Mouse (Mus musculus): ENCODE measurements around the gene Hpn. TPM values are rescaled to one million over a fixed set of nuclear protein-coding genes. Genes with fewer than 3 reads are reported as not detected.

The Hpn gene
- polyA plus RNA-seq, 1 experiment from 2014 or later = 0.50 TPM

GRCm38 (mm10) chr7:31151301-31152241, 36.5 kb upstream of the Hpn start:
- H3K27ac ChIP-seq (replicated peaks) = peak overlapping the region; percentile 99
- ATAC-seq (ENCODE audit: low FRiP score) = peak; percentile 58
- no peaks in the 10 kb centered on the region for H3K9me3 ChIP-seq (replicated peaks)
- peak overlapping the region; percentile 83 for H3K4me2 ChIP-seq
- peaks cover 42% of the 10 kb centered on the region for H3K4me1 ChIP-seq
- H3K4me3 ChIP-seq (replicated peaks) = peak overlapping the region; percentile 76
- no peaks in the 10 kb centered on the region for H3K27me3 ChIP-seq (replicated peaks)
- H3K9ac ChIP-seq (replicated peaks) = peak overlapping the region; percentile 99
- 13% methylated on average over 23 of the region's 23 CpGs for WGBS
- no peaks in the 10 kb centered on the region for H3K36me3 ChIP-seq

GRCm38 (mm10) chr7:31150566-31151300, 35.6 kb upstream of the Hpn start:
- WGBS = under 1% methylated on average over 63 of the region's 63 CpGs
- peak; percentile 87 for ATAC-seq (ENCODE audit: low FRiP score)

GRCm38 (mm10) chr7:31149751-31150565, 34.9 kb upstream of the Hpn start:
- no peaks in the 10 kb centered on the region for H3K9me3 ChIP-seq (replicated peaks)
- peak overlapping the region; percentile 83 for H3K4me2 ChIP-seq
- H3K36me3 ChIP-seq = no peaks in the 10 kb centered on the region
- peak overlapping the region; percentile 76 for H3K4me3 ChIP-seq (replicated peaks)
- H3K27me3 ChIP-seq (replicated peaks) = no peaks in the 10 kb centered on the region
- under 1% methylated on average over 20 of the region's 20 CpGs for WGBS
- peak overlapping the region; percentile 99 for H3K9ac ChIP-seq (replicated peaks)
- H3K27ac ChIP-seq (replicated peaks) = peak overlapping the region; percentile 99
- peak; percentile 11; the same call in 1 of the 2 replicates for ATAC-seq (ENCODE audit: low FRiP score)
- peaks cover 54% of the 10 kb centered on the region for H3K4me1 ChIP-seq

More at GRCm38 (mm10) chr7:31150566-31151300, 35.6 kb upstream of the Hpn start:
- peak overlapping the region; percentile 83 for H3K4me2 ChIP-seq
- H3K36me3 ChIP-seq = no peaks in the 10 kb centered on the region
- H3K27me3 ChIP-seq (replicated peaks) = no peaks in the 10 kb centered on the region
- H3K9me3 ChIP-seq (replicated peaks) = no peaks in the 10 kb centered on the region
- H3K9ac ChIP-seq (replicated peaks) = peak overlapping the region; percentile 99
- H3K4me3 ChIP-seq (replicated peaks) = peak overlapping the region; percentile 76
- peak overlapping the region; percentile 99 for H3K27ac ChIP-seq (replicated peaks)
- peaks cover 49% of the 10 kb centered on the region for H3K4me1 ChIP-seq

GRCm38 (mm10) chr7:31149271-31149670, 34.2 kb upstream of the Hpn start:
- no peaks in the 10 kb centered on the region for H3K27me3 ChIP-seq (replicated peaks)
- peak overlapping the region; percentile 83 for H3K4me2 ChIP-seq
- peak; percentile 0; the same call in 1 of the 2 replicates for ATAC-seq (ENCODE audit: low FRiP score)
- peaks cover 54% of the 10 kb centered on the region for H3K4me1 ChIP-seq
- peak overlapping the region; percentile 99 for H3K9ac ChIP-seq (replicated peaks)
- 26% methylated on average over 9 of the region's 9 CpGs for WGBS
- no peaks in the 10 kb centered on the region for H3K36me3 ChIP-seq
- H3K27ac ChIP-seq (replicated peaks) = peak overlapping the region; percentile 99
- H3K9me3 ChIP-seq (replicated peaks) = no peaks in the 10 kb centered on the region
- peak overlapping the region; percentile 76 for H3K4me3 ChIP-seq (replicated peaks)

- H3K27ac ChIP-seq (replicated peaks) = peak overlapping the region; percentile 99
Measured at GRCm38 (mm10) chr7:31148756-31149155, 33.7 kb upstream of the Hpn start.

GRCm38 (mm10) chr7:31148086-31148485, 33.0 kb upstream of the Hpn start:
- WGBS = 63% methylated on average over 3 of the region's 3 CpGs
- H3K4me3 ChIP-seq (replicated peaks) = peak overlapping the region; percentile 76
- peaks cover 54% of the 10 kb centered on the region for H3K4me1 ChIP-seq
- H3K27me3 ChIP-seq (replicated peaks) = no peaks in the 10 kb centered on the region
- H3K4me2 ChIP-seq = peak overlapping the region; percentile 83
- H3K9ac ChIP-seq (replicated peaks) = peak overlapping the region; percentile 99
- H3K9me3 ChIP-seq (replicated peaks) = no peaks in the 10 kb centered on the region
- ATAC-seq (ENCODE audit: low FRiP score) = no peak
- peaks cover 6% of the 10 kb centered on the region for H3K36me3 ChIP-seq
- peak overlapping the region; percentile 99 for H3K27ac ChIP-seq (replicated peaks)

More at GRCm38 (mm10) chr7:31148756-31149155, 33.7 kb upstream of the Hpn start:
- Histone ChIP-seq H3K4me3 (replicated peaks) (peak overlapping the region; percentile 76), H3K9ac (replicated peaks) (peak overlapping the region; percentile 99), H3K27me3 (replicated peaks) (no peaks in the 10 kb centered on the region), H3K4me1 (peaks cover 54% of the 10 kb centered on the region), H3K4me2 (peak overlapping the region; percentile 83), H3K36me3 (no peaks in the 10 kb centered on the region), H3K9me3 (replicated peaks) (no peaks in the 10 kb centered on the region)
- 2% methylated on average over 9 of the region's 9 CpGs for WGBS
- ATAC-seq (ENCODE audit: low FRiP score) = peak; percentile 5; the same call in 1 of the 2 replicates

- Histone ChIP-seq H3K27me3 (replicated peaks) (no peaks in the 10 kb centered on the region), H3K4me2 (no peak overlapping the region), H3K9ac (replicated peaks) (no peak overlapping the region), H3K27ac (replicated peaks) (peak overlapping the region; percentile 23; the same call in 1 of the 2 replicates), H3K4me1 (peaks cover 43% of the 10 kb centered on the region), H3K9me3 (replicated peaks) (no peaks in the 10 kb centered on the region), H3K4me3 (replicated peaks) (no peak overlapping the region), H3K36me3 (peaks cover 30% of the 10 kb centered on the region)
- WGBS = 42% methylated on average over 12 of the region's 12 CpGs
- ATAC-seq (ENCODE audit: low FRiP score) = no peak
Measured at GRCm38 (mm10) chr7:31145596-31146160, 30.6 kb upstream of the Hpn start.

GRCm38 (mm10) chr7:31144886-31145285, 29.8 kb upstream of the Hpn start:
- H3K27ac ChIP-seq (replicated peaks) = no peak overlapping the region
- peaks cover 43% of the 10 kb centered on the region for H3K4me1 ChIP-seq
- H3K27me3 ChIP-seq (replicated peaks) = no peaks in the 10 kb centered on the region
- no peak overlapping the region for H3K4me3 ChIP-seq (replicated peaks)
- no peak overlapping the region for H3K4me2 ChIP-seq
- H3K9me3 ChIP-seq (replicated peaks) = no peaks in the 10 kb centered on the region
- whole genome bisulfite sequencing = 98% methylated on average over 16 of the region's 16 CpGs
- H3K9ac ChIP-seq (replicated peaks) = no peak overlapping the region
- H3K36me3 ChIP-seq = peaks cover 37% of the 10 kb centered on the region
- ATAC-seq (ENCODE audit: low FRiP score) = no peak

- Histone ChIP-seq H3K4me3 (replicated peaks) (no peak overlapping the region), H3K27ac (replicated peaks) (no peak overlapping the region), H3K27me3 (replicated peaks) (no peaks in the 10 kb centered on the region), H3K4me2 (no peak overlapping the region), H3K36me3 (peaks cover 76% of the 10 kb centered on the region), H3K4me1 (peaks cover 7% of the 10 kb centered on the region), H3K9ac (replicated peaks) (no peak overlapping the region), H3K9me3 (replicated peaks) (no peaks in the 10 kb centered on the region)
- 95% methylated on average over 10 of the region's 10 CpGs for WGBS
- ATAC-seq (ENCODE audit: low FRiP score) = no peak
Measured at GRCm38 (mm10) chr7:31140941-31141340, 25.9 kb upstream of the Hpn start.

GRCm38 (mm10) chr7:31140302-31140701, 25.2 kb upstream of the Hpn start:
- Histone ChIP-seq H3K9ac (replicated peaks) (no peak overlapping the region), H3K4me1 (peaks cover under 1% of the 10 kb centered on the region; the same call in 1 of the 2 replicates), H3K4me2 (no peak overlapping the region), H3K27me3 (replicated peaks) (no peaks in the 10 kb centered on the region), H3K4me3 (replicated peaks) (no peak overlapping the region), H3K9me3 (replicated peaks) (no peaks in the 10 kb centered on the region), H3K27ac (replicated peaks) (no peak overlapping the region), H3K36me3 (peaks cover 83% of the 10 kb centered on the region)
- 87% methylated on average over 4 of the region's 4 CpGs for WGBS
- no peak for ATAC-seq (ENCODE audit: low FRiP score)
